In genomic region chr5:99590539-99590938, GRCm38 (mm10) we compare ENCODE assay signal across 22 mouse cellular contexts.
DNase-seq lines count a peak whose midpoint lies in the region; ATAC-seq lines count a peak whose summit lies in the region.
"Had no signal": no experiment of that assay in that cellular context is flagged by ENCODE, and none has a peak within 500 bp of the region (broad histone marks: within the 10 kb centered on the region; RNA-seq: fewer than 3 reads in every experiment).

No protein-coding gene starts in this region.

- 92% methylated on average over 4 of the region's 4 CpGs for WGBS in heart, embryonic 10.5 days
- 91% methylated on average over 4 of the region's 4 CpGs for WGBS in heart, embryonic 11.5 days (ENCODE audit: insufficient replicate concordance)
- WGBS in limb, embryonic 10.5 days: 79% methylated on average over 4 of the region's 4 CpGs

- no peaks in the 10 kb centered on the region for H3K9me3 ChIP-seq in heart, embryonic 10.5 days
- H3K9me3 ChIP-seq in heart, embryonic 11.5 days (replicated peaks; ENCODE audit: control insufficient read depth, low read length): 0 out of 2 replicates have a peak, but pooled peaks cover 2% of the 10 kb centered on the region
- peaks cover 12% of the 10 kb centered on the region for H3K9me3 ChIP-seq in megakaryocyte, embryonic 14.5 days
- H3K9me3 ChIP-seq in limb, embryonic 10.5 days (replicated peaks): no peaks in the 10 kb centered on the region
- H3K9me3 ChIP-seq: embryonic facial prominence, embryonic 13.5 days; embryonic facial prominence, embryonic 15.5 days had no signal

- H3K4me1 ChIP-seq in heart, embryonic 10.5 days: no peaks in the 10 kb centered on the region
- H3K4me1 ChIP-seq in heart, embryonic 11.5 days (ENCODE audit: control insufficient read depth, insufficient read depth, low read length): no peaks in the 10 kb centered on the region
- H3K4me1 ChIP-seq in megakaryocyte, embryonic 14.5 days: peaks cover 45% of the 10 kb centered on the region
- H3K4me1 ChIP-seq in limb, embryonic 10.5 days: peaks cover 28% of the 10 kb centered on the region
- H3K4me1 ChIP-seq: embryonic facial prominence, embryonic 15.5 days; forebrain, embryonic 12.5 days had no signal

- ATAC-seq in heart, embryonic 11.5 days (replicated peaks; ENCODE audit: insufficient number of reproducible peaks, low FRiP score, low TSS enrichment): no peak
- no peak for ATAC-seq in megakaryocyte, adult 5-6 weeks (ENCODE audit: poor library complexity, severe bottlenecking)
- ATAC-seq: forebrain, embryonic 14.5 days had no signal

- no peak overlapping the region for H3K4me2 ChIP-seq in heart, embryonic 11.5 days
- H3K4me2 ChIP-seq: embryonic facial prominence, embryonic 13.5 days; embryonic facial prominence, embryonic 15.5 days; forebrain, embryonic 12.5 days had no signal

- H3K36me3 ChIP-seq in heart, embryonic 10.5 days: no peaks in the 10 kb centered on the region
- no peaks in the 10 kb centered on the region for H3K36me3 ChIP-seq in heart, embryonic 11.5 days (ENCODE audit: control insufficient read depth, insufficient read depth, low read length)
- no peaks in the 10 kb centered on the region for H3K36me3 ChIP-seq in megakaryocyte, embryonic 14.5 days (replicated peaks; ENCODE audit: low read length)
- H3K36me3 ChIP-seq in limb, embryonic 10.5 days: no peaks in the 10 kb centered on the region
- H3K36me3 ChIP-seq: embryonic facial prominence, embryonic 13.5 days; embryonic facial prominence, embryonic 15.5 days; forebrain, embryonic 10.5 days; forebrain, embryonic 12.5 days had no signal

- no peak overlapping the region for H3K27ac ChIP-seq in heart, embryonic 10.5 days
- H3K27ac ChIP-seq in heart, embryonic 11.5 days (ENCODE audit: low read depth, low read length): no peak overlapping the region
- peak overlapping the region; percentile 67 for H3K27ac ChIP-seq in limb, embryonic 10.5 days
- H3K27ac ChIP-seq: embryonic facial prominence, embryonic 13.5 days; embryonic facial prominence, embryonic 15.5 days; forebrain, embryonic 10.5 days; forebrain, embryonic 12.5 days had no signal

- H3K4me3 ChIP-seq in heart, embryonic 10.5 days: no peak overlapping the region
- no peak overlapping the region for H3K4me3 ChIP-seq in heart, embryonic 11.5 days (ENCODE audit: low read depth, low read length)
- peak overlapping the region; percentile 47 for H3K4me3 ChIP-seq in megakaryocyte, embryonic 14.5 days (replicated peaks)
- H3K4me3 ChIP-seq in limb, embryonic 10.5 days: no peak overlapping the region
- H3K4me3 ChIP-seq: embryonic facial prominence, embryonic 13.5 days; embryonic facial prominence, embryonic 15.5 days; erythroblast, embryonic 14.5 days; forebrain, embryonic 10.5 days; forebrain, embryonic 12.5 days had no signal

- peak; percentile 53 for DNase-seq in heart, embryonic 10.5 days (ENCODE audit: low spot score)
- DNase-seq in limb, embryonic 10.5 days (ENCODE audit: low spot score): no peak
- DNase-seq in spleen, adult 12 weeks (ENCODE audit: low spot score): no peak
- DNase-seq: adrenal gland, adult 2 months; adrenal gland, postnatal 10 days; adrenal gland, postnatal 25 days; cerebellum, adult 11 months; cerebellum, adult 18-20 months; cerebellum, adult 8-10 months; cerebellum, adult 9-11 months; cerebellum, postnatal 14 days; cerebellum, postnatal 36 days; embryo, embryonic 11 days had no signal

- no peaks in the 10 kb centered on the region for H3K27me3 ChIP-seq in heart, embryonic 10.5 days (ENCODE audit: insufficient read depth, poor library complexity, severe bottlenecking)
- no peaks in the 10 kb centered on the region for H3K27me3 ChIP-seq in heart, embryonic 11.5 days (ENCODE audit: control insufficient read depth, insufficient read depth, low read length)
- peaks cover 6% of the 10 kb centered on the region for H3K27me3 ChIP-seq in megakaryocyte, embryonic 14.5 days (replicated peaks)
- H3K27me3 ChIP-seq in limb, embryonic 10.5 days (ENCODE audit: low read depth, poor library complexity, severe bottlenecking): no peaks in the 10 kb centered on the region
- H3K27me3 ChIP-seq: embryonic facial prominence, embryonic 13.5 days; embryonic facial prominence, embryonic 15.5 days had no signal

- H3K9ac ChIP-seq in heart, embryonic 11.5 days (ENCODE audit: low read depth, low read length): no peak overlapping the region
- H3K9ac ChIP-seq: embryonic facial prominence, embryonic 13.5 days; embryonic facial prominence, embryonic 15.5 days; forebrain, embryonic 12.5 days had no signal
